Mouse (Mus musculus) lung, adult 2 months (tissue): ENCODE results near the gene Igfbp6.

Experiments
- CTCF ChIP-seq: fragments of 200-500 bp; IDR thresholded peaks from 2 replicates; pipeline ENCODE4 v1.5.1; 2011; ENCODE audit warnings: mild to moderate bottlenecking, low read length, control low read depth; ENCODE audit not compliant: insufficient read depth
- POLR2A ChIP-seq: fragments of 200-500 bp; IDR thresholded peaks from 2 replicates; pipeline ENCODE4 v1.6.1; 2011; ENCODE audit warnings: low read depth, mild to moderate bottlenecking, control low read depth, low read length, borderline replicate concordance; ENCODE audit errors: extremely low read depth

DNA sequence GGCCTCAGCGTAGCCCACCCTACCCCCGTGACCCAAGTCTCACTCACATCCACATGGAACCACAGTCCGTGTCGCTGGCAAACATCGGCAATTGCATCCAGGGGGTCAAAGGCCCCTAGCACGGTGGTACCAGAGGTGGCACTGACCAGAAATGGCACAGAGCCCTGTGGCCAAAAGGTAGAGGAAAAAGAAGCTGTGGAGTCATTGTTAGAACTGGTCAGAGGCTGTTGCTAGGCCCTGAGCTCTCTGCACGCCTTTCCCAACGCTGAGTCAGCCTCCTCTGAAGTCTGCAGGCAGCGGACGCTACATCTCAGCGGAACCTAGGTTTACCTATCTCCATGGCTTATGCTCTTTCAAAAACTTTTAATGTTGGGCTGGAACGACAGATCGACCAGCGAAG is 35.8 kb downstream of the Igfbp6 start:
- TF ChIP-seq POLR2A (no peak), CTCF (no peak)
